Mouse (Mus musculus): ENCODE results near the gene Ssc4d. TPM values are rescaled to one million over a fixed set of nuclear protein-coding genes. Genes with fewer than 3 reads are reported as not detected.
A peak's percentile ranks its signal among the peaks of the same experiment; 100 is the strongest.

The Ssc4d gene
- total RNA-seq, 2 experiments from 2014 or later = 1.4 to 1.5 TPM

GRCm38 (mm10) chr5:135982398-135982797, 8.1 kb upstream of the Ssc4d start:
- DNase-seq (ENCODE audit: low spot score in 2 of 2) = peak; percentile 28 to 39
- intact Hi-C loops (cut with DNase I) = loop anchor here (5.0 kb wide), 1 partner anchor 80 kb away; no protein-coding TSS in a partner anchor

DNA sequence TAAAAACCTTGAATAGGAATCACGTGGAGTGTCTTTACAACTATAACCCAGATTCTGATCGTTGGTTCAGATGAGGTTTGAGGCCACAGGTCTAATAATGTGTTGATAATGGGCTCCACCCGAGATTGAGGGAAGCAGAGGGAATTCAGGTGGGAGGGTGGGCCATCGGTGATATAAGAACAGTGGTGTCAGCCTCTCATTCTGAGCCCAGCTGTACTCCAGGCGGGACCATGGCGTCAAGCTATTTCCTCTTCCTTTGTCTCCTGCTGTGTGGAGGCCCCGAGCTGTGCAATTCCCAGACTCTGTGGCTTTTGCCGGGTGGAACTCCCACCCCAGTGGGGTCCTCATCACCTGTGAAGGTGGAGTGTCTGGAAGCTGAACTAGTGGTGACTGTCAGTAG, 5.6 kb upstream of the Ssc4d start, which contains the start of gene Zp3:
Zp3 (plus strand) TSS at position 196 of the 400 bp plus-strand sequence.
- no peak for DNase-seq (ENCODE audit: low spot score in 2 of 2)
- intact Hi-C loops (cut with DNase I) = loop anchor here (5.0 kb wide), 1 partner anchor 82 kb away; no protein-coding TSS in a partner anchor

GRCm38 (mm10) chr5:135979381-135979780, 5.0 kb upstream of the Ssc4d start:
- intact Hi-C loops (cut with DNase I) = no loop called here
- no peak for DNase-seq (ENCODE audit: low spot score in 2 of 2)

- intact Hi-C loops (cut with DNase I) = no loop called here
- DNase-seq (ENCODE audit: low spot score in 2 of 2) = no peak
These were observed 1.8 kb upstream of the Ssc4d start for GRCm38 (mm10) chr5:135975893-135976668.

- intact Hi-C loops (cut with DNase I) = no loop called here
- DNase-seq (ENCODE audit: low spot score in 2 of 2) = no peak
These were observed 2.5 kb downstream of the Ssc4d start for GRCm38 (mm10) chr5:135971876-135972275.

DNA sequence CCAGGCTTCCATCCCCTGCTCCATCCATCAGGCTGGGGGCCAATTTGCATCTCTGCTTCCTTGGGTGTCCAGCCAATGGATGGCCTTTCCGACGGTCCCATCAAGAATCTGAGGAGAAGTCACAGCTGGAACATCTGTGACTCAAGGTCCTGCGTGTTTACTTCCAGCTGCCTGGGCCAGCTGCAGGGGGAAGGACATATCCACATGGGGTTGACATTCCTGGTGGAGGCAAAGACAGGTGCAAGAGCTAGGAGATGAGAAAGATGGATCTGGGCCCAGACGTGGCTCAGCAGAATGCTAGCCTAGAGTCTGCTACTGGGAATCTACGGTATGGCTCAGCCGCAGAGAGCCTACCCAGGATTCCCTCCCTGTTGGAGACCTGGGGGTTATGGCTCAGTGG, 4.1 kb downstream of the Ssc4d start:
- no peak for DNase-seq (ENCODE audit: low spot score in 2 of 2)
- intact Hi-C loops (cut with DNase I) = no loop called here

DNA sequence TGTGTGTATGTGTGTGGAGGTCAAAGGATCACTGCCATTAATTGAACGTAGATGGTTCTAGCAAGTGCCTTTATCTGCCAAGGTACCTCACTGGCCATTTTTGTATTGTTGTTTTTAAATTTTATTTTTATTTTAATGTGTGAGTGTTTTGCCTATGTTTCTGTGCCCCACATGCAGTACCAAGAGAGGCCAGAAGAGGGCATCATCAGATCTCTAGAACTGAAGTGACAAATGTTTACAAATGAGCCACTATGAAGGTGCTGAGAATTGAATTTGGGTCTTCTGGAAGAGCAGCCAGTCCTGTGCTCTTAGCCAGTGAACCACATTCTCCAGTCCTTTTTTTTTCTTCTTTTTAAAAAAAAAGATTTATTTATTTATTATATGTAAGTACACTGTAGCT, 5.5 kb downstream of the Ssc4d start:
- no peak for DNase-seq (ENCODE audit: low spot score in 2 of 2)
- intact Hi-C loops (cut with DNase I) = no loop called here

- DNase-seq (ENCODE audit: low spot score in 2 of 2) = no peak
- intact Hi-C loops (cut with DNase I) = no loop called here
These were observed 7.5 kb downstream of the Ssc4d start for GRCm38 (mm10) chr5:135966866-135967265.

GRCm38 (mm10) chr5:135965501-135965930, 8.8 kb downstream of the Ssc4d start:
- DNase-seq (ENCODE audit: low spot score in 2 of 2) = no peak
- intact Hi-C loops (cut with DNase I) = no loop called here

DNA sequence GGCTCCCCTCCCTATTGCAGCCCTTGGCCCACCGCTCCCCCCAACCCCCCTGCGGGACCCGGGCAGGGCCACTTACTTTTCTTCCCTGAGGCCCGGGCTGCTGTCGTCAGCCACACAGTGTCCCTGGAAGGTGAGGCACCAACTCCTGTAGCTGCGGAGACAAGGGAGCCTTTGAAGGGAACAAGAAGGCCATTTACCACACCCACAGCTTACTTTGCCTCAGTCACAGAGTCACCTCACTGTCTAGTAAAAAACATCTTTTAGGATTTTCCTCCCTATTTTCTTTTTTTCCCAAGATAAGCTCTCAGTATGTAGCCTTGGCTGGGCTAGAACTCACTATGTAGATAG, 11.1 kb downstream of the Ssc4d start:
- intact Hi-C loops (cut with DNase I) = loop anchor here (2.0 to 5.0 kb wide), 2 partner anchors 30 to 61 kb away; no protein-coding TSS in a partner anchor
- no peak for DNase-seq (ENCODE audit: low spot score in 2 of 2)

DNA sequence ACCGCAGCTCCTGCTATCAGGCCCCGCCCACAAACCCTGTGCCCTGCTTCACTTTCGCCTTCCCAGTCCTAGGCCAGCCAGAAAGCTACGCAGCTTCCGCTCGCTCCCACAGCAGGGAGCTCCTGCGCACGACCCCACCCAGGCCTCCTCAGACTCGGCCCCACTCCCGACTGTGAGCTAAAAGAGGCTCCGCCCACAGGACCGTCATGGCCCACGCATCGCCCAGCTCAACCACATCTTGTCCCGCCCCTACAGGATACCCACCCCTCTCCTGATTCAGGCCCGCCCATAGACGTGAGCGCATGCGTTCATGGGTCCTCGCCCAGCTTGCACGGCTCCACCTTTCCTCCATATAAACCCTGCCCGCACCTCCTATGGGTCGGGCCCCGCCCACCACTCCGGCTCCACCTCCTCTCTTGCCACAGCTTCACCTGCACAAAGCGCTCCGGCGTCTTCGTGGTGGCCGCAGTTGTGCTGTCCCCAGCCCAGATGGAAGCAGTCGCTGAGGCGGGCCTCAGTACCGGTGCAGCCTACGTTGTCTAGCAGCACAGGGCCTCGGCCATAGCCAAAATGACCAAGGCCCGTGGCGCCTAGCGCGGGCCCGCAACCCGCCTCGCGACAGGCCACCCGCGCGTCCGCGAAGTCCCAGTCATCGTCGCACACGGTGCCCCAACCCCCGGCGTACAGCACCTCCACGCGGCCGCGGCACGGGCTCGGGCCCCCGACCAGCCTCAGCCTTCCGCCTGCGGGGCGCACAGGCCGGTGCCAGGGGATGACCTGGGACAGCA, 11.6 kb downstream of the Ssc4d start:
- intact Hi-C loops (cut with DNase I) = loop anchor here (2.0 to 5.0 kb wide), 2 partner anchors 30 to 60 kb away; no protein-coding TSS in a partner anchor
- peak; percentile 96 to 98 for DNase-seq (ENCODE audit: low spot score in 2 of 2)

DNA sequence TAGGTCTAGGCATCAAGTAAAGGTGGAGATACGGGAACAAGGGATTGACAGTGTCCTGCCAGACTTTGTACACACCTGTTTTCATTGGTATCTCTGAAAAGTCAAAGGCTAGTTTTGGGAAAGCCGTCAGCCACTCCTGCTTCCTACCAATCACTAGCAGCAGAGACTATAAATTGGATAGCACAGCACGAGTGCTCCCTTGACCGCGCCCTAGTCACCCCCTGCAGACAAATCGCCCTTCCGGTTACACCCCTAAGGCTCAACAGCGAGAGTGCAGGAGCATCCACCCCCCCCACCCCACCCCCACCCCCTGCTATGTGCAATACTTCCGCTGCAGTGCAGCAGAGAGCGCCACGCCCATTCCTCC, 12.2 kb downstream of the Ssc4d start:
- intact Hi-C loops (cut with DNase I) = loop anchor here (2.0 to 5.0 kb wide), 2 partner anchors 29 to 60 kb away; no protein-coding TSS in a partner anchor
- DNase-seq (ENCODE audit: low spot score in 2 of 2) = no peak

DNA sequence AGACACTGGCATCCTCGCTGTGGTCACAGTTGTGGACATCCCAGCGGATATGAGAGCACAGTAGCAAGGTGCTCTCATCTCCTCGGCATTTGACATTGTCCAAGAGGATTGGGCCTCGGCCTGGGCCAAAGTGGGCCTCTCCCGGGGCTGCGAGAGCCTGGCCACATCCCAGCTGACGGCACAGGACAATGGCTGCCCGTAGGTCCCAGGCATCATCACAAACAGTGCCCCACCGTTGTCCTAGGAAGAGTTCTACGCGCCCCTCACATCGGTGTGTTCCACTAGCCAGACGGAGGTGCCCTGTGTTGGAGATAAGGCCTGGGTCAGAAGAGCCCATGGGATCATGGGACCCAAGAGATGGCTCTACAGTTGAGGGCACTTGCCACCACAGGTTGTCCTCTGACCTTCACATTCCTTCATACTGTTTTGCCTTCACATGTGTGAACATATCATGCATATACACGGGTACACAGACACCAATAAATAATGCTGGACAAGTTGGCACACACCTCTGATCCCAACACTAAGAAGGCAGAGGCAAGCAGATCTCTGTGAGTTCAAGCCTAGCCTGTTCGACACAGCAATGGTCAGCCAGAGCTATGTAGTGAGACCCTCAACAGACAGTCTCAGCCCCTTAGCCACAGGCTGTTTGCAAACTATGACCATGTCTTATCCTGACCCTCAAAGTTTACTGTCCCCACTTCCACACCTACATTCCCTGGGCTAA, 13.3 kb downstream of the Ssc4d start:
- no peak for DNase-seq (ENCODE audit: low spot score in 2 of 2)
- intact Hi-C loops (cut with DNase I) = loop anchor here (5.0 kb wide), 1 partner anchor 59 kb away; no protein-coding TSS in a partner anchor

DNA sequence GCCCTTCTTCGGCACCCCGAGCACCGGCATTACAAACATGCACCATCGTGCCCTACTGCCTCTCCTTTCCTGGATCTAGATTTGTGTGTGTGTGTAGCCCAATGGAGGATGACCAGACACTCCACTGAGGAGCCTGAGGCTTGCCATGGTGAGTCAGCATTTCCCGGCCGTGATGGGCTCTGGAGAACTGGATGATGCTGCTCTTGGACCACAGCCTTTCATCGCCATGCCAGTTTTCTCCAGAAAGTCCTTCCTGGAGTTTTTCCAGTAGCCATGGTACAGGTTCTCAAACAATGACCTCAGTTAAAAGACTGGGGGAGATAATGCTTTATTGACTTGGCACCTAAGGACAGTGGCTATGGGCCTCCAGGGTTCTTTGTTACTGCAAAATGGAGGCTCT, 14.4 kb downstream of the Ssc4d start:
- no peak for DNase-seq (ENCODE audit: low spot score in 2 of 2)
- intact Hi-C loops (cut with DNase I) = loop anchor here (5.0 kb wide), 1 partner anchor 58 kb away; no protein-coding TSS in a partner anchor

DNA sequence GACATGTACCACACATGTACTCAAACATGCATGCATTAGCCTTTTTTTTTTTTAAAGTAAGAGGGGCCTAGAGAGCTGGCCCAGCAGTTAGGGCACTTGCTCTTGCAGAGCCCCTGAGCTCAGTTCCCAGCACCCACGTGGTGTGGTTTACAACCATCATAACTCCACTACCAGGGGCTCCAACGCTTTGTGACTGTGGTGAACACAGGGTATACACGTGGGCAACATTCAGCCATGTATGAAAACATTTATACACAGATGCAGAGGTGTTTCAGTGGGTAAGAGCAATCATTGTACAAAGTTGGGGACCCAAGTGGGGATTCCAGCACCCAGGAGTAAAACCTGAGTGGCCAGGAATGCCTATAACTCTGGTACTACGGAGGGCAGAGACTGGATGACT, 16.0 kb downstream of the Ssc4d start:
- intact Hi-C loops (cut with DNase I) = no loop called here
- no peak for DNase-seq (ENCODE audit: low spot score in 2 of 2)

DNA sequence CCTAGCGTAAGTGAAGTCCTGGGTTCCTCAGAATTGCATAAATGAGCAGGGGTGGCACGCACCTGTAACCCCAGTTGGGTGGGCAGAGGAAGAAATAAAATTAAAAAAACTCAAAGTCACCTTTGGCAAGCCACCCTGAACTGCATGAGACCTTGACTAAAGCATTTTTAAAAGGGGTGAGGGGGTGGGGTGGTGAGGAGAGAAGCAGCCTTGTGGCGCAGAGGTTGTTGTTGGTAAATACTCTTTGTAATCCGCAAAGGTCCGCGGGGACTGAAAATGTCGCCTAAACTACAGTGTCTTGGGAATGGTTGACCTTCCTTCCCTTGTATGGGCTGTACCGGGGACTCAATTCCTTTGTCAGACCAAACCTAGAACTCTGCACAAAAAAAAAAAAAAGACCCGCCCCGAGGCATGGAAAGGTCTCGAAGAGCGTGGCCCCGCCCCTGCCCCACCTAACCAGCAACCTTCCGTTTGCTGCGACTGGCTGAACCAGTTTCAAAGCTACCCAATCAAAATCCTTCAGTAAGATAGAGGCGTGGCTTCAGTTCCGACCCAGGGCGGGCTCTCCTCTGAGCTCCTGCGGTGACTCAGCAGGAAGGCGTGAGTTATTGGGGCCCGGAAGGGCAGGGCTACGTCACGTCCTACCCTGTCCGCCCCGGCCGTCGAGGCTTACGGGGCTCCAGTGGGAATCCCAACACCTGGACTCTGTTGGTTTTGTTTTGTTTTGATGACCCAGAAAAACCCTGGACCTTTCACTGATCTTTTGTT, 16.9 kb downstream of the Ssc4d start:
- intact Hi-C loops (cut with DNase I) = loop anchor here (2.0 kb wide), 1 partner anchor 23 kb away; the partner anchor contains the start of gene Ywhag
- peak; percentile 93 to 97 for DNase-seq (ENCODE audit: low spot score in 2 of 2)

DNA sequence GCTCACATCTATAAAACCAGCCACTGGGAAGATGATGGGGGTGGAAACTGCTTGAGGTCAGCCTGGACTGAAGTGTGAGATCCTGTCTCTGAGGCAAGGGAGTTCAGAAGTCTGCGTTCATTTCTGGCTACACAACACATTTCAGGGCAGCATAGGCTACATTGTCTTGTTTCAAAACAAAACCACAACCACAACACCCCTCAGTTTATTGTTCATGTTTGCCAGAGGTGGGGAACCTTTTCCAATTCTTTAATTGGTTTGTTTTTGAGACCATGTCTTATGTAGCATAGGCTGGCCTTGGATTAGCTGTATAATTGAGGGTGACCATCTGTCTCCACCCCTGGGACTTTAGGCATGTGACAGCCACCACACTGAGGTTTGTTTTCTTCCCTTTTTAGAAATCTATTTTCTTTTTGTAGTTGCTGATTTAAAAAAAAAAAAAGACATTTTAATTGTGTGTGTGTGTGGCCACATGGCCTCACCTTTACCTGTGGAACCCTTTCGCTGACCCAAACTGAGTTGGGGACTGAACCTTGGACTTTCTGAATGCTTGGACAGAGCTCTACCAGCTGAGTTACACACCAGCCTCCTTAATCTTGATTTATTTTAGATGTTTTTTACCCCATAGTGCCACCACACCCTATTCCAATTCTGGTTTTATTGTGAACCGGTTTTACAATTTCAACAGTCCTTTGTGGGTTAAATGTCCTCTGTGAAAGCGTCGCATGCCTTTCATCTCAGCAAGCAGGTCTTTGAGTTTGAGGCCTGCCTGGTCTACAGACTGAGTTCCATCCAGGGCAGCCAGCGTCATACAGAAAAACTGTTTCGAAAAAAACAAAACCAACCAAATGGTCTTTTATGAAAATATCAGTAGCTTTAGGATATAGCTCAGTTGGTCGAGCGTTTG, 17.8 kb downstream of the Ssc4d start:
- DNase-seq (ENCODE audit: low spot score in 2 of 2) = no peak
- intact Hi-C loops (cut with DNase I) = loop anchor here (2.0 kb wide), 1 partner anchor 22 kb away; the partner anchor contains the start of gene Ywhag

GRCm38 (mm10) chr5:135952830-135953229, 21.5 kb downstream of the Ssc4d start:
- no peak for DNase-seq (ENCODE audit: low spot score in 2 of 2)
- intact Hi-C loops (cut with DNase I) = no loop called here

Data from left cerebral cortex, postnatal 14 days (tissue).